Mouse (Mus musculus): ENCODE data around the gene Tbc1d15. TPM values are rescaled to one million over a fixed set of nuclear protein-coding genes. Genes with fewer than 3 reads are reported as not detected.

Tbc1d15 gene
- total RNA-seq, 2 experiments from 2014 or later = 51.7 to 54.1 TPM

GRCm38 (mm10) chr10:115170496-115171350 lies 80.5 kb downstream of the Tbc1d15 start:
- DNase-seq (ENCODE audit: low spot score in 2 of 2) = no peak

GRCm38 (mm10) chr10:115169410-115169809 lies 81.9 kb downstream of the Tbc1d15 start:
- no peak for DNase-seq (ENCODE audit: low spot score in 2 of 2)

GRCm38 (mm10) chr10:115160289-115160688 lies 91.0 kb downstream of the Tbc1d15 start:
- no peak for DNase-seq (ENCODE audit: low spot score in 2 of 2)

Other genes starting within 250 kb of the Tbc1d15 start
- gene Tph2, start 66.4 kb downstream of the Tbc1d15 start, total RNA-seq (2021) = not detected
- gene Rab21, start 64.1 kb upstream of the Tbc1d15 start, total RNA-seq (2021) = 10 to 100 TPM; 26.4 to 27.1 TPM
- gene Tmem19, start 111.0 kb upstream of the Tbc1d15 start, total RNA-seq (2021) = 10 to 100 TPM; 17.6 to 20.5 TPM
- 1 to 10 TPM; 6.5 to 9.1 TPM for gene Thap2, start 133.0 kb upstream of the Tbc1d15 start, total RNA-seq (2021)
- 10 to 100 TPM; 23.0 to 28.3 TPM for gene Zfc3h1, start 133.5 kb upstream of the Tbc1d15 start, total RNA-seq (2021)

Measured in gastrocnemius, postnatal 4 days (tissue).